Mouse (Mus musculus): ENCODE measurements around the gene Ano6.

Gene Ano6

GRCm38 (mm10) chr15:95797144-95797983 is 6.7 kb downstream of the Ano6 start:
- DNase-seq (ENCODE audit: low spot score in 2 of 2) = no peak

GRCm38 (mm10) chr15:95798266-95798665 is 7.6 kb downstream of the Ano6 start:
- no peak for DNase-seq (ENCODE audit: low spot score in 2 of 2)

GRCm38 (mm10) chr15:95799632-95800031 is 9.0 kb downstream of the Ano6 start:
- no peak for DNase-seq (ENCODE audit: low spot score in 2 of 2)

- no peak for DNase-seq (ENCODE audit: low spot score in 2 of 2)
Observed at GRCm38 (mm10) chr15:95800051-95800450, 9.4 kb downstream of the Ano6 start.

- DNase-seq (ENCODE audit: low spot score in 2 of 2) = no peak
Observed at GRCm38 (mm10) chr15:95801261-95801979, 10.8 kb downstream of the Ano6 start.

- peak in 1 of 2 experiments; percentile 32 for DNase-seq (ENCODE audit: low spot score in 2 of 2)
Observed at GRCm38 (mm10) chr15:95802140-95802539, 11.5 kb downstream of the Ano6 start.

- DNase-seq (ENCODE audit: low spot score in 2 of 2) = no peak
Observed at GRCm38 (mm10) chr15:95802762-95803161, 12.1 kb downstream of the Ano6 start.

- no peak for DNase-seq (ENCODE audit: low spot score in 2 of 2)
Observed at GRCm38 (mm10) chr15:95803484-95803883, 12.8 kb downstream of the Ano6 start.

- DNase-seq (ENCODE audit: low spot score in 2 of 2) = peak; percentile 50 to 52
Observed at GRCm38 (mm10) chr15:95804255-95804654, 13.6 kb downstream of the Ano6 start.

GRCm38 (mm10) chr15:95805022-95805471 is 14.4 kb downstream of the Ano6 start:
- DNase-seq (ENCODE audit: low spot score in 2 of 2) = no peak

GRCm38 (mm10) chr15:95807908-95808307 is 17.3 kb downstream of the Ano6 start:
- DNase-seq (ENCODE audit: low spot score in 2 of 2) = no peak

- DNase-seq (ENCODE audit: low spot score in 2 of 2) = no peak
Observed at GRCm38 (mm10) chr15:95810357-95810761, 19.7 kb downstream of the Ano6 start.

- no peak for DNase-seq (ENCODE audit: low spot score in 2 of 2)
Observed at GRCm38 (mm10) chr15:95812821-95813571, 22.4 kb downstream of the Ano6 start.

- peak; percentile 74 to 77 for DNase-seq (ENCODE audit: low spot score in 2 of 2)
Observed at GRCm38 (mm10) chr15:95817501-95817900, 26.9 kb downstream of the Ano6 start.

GRCm38 (mm10) chr15:95819249-95820035 is 28.8 kb downstream of the Ano6 start:
- DNase-seq (ENCODE audit: low spot score in 2 of 2) = no peak

GRCm38 (mm10) chr15:95820142-95820541 is 29.5 kb downstream of the Ano6 start:
- no peak for DNase-seq (ENCODE audit: low spot score in 2 of 2)

- no peak for DNase-seq (ENCODE audit: low spot score in 2 of 2)
Observed at GRCm38 (mm10) chr15:95820678-95821077, 30.0 kb downstream of the Ano6 start.

- DNase-seq (ENCODE audit: low spot score in 2 of 2) = no peak
Observed at GRCm38 (mm10) chr15:95822099-95822498, 31.5 kb downstream of the Ano6 start.

GRCm38 (mm10) chr15:95823383-95824306 is 33.0 kb downstream of the Ano6 start:
- DNase-seq (ENCODE audit: low spot score in 2 of 2) = no peak

- DNase-seq (ENCODE audit: low spot score in 2 of 2) = no peak
Observed at GRCm38 (mm10) chr15:95826516-95826915, 35.9 kb downstream of the Ano6 start.

All from right cerebral cortex, postnatal 10 days (tissue).